Mouse (Mus musculus) c-Kit-negative CD71-positive TER-119-positive erythroid progenitor cells, embryonic 14.5 days (primary cell): Measurements from ENCODE around the gene Plekhj1.
A peak's percentile ranks its signal among the peaks of the same experiment; 100 is the strongest.
"Not testable (repeated sequence)": the region's sequence is repeated elsewhere in the genome, so short reads cannot be mapped to it uniquely, and the experiment has no call there.

ENCODE experiments used
- DNase-seq: peaks from one replicate; pipeline ENCODE4 v3.0.0-alpha.2; 2013; ENCODE audit warnings: low read depth, low spot score

Gene Plekhj1

DNA sequence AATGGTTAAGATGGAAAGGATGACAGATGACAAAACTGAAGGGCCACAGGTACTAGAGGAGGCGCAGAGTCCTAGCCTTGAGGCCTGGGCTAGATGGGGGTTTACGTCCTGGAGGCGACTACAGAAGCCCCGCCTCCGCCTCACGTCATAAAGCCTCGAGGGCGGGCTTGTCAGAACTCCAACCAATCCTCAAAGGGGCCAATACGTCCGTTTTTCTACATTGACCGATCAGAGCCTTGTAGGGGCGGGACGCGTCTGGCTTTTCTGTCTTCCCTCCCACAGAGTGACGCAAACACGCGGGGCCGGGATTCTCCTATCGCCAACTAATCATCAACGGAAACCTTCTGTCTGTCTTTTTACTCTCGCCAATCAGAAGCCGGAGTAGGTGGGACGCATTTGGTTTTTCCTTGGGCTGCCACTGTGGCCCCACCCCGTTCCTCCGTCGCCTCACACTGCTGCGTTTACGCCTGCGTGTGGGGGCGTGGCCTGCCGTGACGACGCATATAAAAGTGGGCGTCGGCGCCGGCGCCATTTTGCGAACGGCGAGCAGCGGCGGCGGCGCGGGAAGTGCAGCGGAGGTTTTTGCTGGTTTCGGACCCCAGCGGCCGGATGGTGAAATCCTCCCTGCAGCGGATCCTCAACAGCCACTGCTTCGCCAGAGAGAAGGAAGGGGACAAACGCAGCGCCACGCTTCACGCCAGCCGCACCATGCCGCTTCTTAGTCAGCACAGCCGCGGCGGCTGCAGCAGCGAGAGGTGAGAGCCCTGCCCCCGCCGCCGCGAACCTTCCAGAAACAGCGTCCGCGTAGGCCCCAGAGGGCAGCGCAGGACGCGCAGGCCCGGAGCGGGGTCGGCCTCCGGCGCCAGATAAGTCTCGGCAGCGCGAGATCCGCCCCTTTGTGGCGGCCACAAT, 28.0 kb upstream of the Plekhj1 start, which contains the start of gene Oaz1:
TSS of gene Oaz1 (plus strand) at position 506 of the 912 bp plus-strand sequence.
- DNase-seq = peak; percentile 100

DNA sequence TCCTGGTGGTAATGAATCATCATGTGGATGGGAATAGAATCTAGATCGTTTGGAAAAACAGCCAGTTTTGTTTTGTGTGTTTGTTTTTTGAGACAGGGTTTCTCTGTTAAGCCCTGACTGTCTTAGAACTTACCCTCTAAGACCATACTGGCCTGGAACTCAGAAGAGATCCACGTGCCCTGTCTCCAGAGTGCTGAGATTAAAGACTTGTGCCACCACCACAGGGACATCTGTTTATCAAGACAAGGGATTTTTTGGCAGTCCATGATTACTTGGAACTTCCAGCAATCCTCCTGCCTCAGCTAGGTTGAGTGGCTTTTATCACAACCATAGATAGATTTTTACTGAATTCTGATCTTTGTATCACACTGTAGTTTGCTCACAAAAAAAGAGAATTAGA, 26.4 kb upstream of the Plekhj1 start:
- DNase-seq = no peak

DNA sequence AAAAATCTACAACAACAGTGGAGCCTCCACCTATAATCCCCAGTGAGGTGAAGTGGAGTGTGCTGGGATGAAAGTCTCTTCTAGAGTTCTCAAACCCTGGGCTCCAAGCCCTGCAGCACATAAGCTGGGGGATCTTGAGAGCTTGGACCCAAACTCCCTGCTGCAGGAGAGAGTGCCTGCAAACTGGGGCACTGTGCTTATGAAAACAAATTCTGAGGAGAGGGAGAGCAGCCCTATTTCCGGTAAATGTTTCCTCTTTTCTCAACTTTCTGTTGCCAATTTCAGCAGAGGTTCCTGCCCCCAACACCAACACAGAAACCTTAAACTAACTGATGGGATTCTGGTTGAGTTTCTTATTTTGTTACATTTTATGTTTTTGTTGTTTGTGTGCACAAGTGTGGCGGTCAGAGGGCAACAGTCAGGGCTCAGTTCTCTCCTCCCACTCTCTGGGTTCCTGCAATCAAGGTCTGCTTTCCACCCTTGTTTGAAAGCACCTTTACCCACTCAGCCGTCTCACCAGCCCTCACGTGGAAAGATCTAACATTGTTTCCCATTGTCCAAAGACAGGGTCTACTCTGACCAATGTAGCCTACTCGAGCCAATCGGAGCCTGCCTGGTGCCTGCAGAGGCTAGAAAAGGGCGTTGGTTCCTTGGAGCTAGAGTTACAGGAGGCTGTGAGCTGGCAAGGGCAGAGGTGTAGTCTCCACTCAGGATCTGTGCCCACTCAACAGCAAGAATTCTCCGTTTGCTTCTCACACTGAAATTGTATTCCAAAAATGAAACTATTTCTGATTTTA, 25.6 kb upstream of the Plekhj1 start:
- DNase-seq = no peak

DNA sequence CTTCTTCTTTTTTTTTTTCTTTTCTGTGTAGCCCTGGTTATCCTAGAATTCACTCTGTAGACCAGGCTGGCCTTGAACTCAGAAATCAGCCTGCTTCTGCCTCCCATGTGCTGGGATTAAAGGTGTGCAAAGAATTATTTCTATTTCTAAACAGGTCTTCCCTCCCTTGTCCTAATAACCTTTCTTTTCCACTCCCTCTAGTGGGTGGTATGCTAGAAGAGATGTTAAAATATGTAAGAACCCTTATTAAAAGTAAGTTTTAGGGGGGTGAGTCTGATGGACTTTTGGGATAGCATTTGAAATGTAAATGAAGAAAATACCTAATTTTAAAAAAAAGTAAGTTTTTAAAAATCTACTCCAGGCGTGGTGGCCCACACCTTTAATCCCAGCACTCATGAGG, 24.9 kb upstream of the Plekhj1 start:
- DNase-seq = no peak

DNA sequence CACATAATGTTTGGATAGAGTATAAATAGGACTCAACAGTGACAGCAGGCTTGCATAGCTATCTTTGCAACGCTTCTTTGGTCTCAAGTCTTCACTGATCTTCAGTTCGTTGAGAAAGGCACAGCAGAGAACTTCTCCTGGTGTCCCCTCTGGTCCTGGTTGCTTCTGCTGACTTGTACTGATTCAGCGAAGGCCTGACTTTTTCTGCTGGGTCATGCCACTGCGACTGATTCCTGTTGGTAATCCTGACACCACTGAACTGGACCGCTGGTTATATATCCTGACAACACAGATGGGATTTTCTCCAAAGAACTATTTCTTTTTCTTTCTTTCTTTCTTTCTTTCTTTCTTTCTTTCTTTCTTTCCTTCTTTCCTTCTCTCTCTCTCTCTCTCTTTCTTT, 24.1 kb upstream of the Plekhj1 start:
- no peak for DNase-seq

DNA sequence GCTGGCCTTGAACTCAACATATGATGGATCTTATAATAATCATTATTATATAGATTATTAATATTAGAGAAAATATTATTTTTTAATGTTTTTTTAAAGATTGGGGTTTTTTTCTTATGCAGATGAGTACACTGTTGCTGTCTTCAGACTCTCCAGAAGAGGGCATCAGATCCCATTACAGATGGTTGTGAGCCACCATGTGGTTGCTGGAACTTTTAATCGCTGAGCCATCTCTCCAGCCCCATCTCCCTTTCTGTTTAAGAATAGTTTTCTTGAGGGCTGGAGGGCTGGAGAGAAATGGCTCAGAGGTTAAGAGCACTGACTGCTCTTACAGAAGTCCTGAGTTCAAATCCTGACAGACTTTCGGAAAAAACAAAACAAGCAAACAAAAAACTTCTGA, 23.6 kb upstream of the Plekhj1 start:
- no peak for DNase-seq

DNA sequence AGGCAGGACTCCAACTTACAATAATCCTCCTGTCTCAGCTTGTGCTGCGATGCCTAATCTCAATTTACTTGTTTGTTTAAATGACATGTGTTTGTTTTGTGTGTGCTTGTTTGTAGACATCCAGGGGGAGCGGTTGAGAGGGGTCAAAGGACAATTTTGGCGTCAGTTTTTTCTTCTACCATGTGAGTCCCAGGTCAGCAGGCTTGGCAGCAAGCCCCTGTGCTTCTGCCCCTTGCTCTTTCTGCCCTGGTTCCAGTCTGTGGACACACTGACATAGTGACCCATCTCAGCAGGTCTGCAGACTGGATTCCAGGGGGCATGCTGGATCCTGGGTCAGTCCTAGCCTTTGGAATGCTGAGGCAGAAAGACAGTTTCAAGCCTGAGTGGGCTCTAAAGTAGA, 21.0 kb upstream of the Plekhj1 start:
- no peak for DNase-seq

DNA sequence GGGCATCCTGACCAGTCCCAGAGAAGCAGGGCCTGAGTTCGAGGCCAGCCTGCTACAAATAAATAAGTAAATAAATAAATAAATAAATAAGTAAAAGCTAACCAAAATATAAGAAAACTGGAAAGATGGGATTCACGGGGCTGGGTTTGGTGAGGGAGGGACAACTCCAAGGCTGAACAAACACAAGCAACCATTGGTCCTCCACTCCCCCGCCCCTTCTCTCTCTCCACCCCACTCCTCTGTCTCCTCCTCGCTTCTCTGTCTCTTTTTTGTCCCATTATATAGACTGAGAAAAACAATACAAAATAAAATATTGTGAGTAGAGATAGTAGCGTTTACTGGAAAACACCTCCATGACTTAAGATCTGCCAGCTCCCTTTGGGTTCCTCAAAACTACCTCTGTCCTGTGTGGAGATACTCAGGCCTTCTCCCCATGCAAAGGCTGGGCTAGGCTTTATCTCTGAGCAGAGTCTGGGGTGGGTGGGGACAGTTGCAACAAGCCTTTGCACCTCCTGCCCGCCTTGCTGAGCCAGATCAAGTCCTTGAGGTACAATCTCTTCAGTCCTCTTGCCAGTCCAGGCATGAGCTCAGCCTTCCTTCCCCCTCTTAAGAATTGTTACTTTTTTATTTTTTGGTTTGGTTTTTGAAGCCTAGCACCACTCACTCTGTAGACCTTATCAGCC, 20.3 kb upstream of the Plekhj1 start:
- DNase-seq = peak; percentile 75

DNA sequence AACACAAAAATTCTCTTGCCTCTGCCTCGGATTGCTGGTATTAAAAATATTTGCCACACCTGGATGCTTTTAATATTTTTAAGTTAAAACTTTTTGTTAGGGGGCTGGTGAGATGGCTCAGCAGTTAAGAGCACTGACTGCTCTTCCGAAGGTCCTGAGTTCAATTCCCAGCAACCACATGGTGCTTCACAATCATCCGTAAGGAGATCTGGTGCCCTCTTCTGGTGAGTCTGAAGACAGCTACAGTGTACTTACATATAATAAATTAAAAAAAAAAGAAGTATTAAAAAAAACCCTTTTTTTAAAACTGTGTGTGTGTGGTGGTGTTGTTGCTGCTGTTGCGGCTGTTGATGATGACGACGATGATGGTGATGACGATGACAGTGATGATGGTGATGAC, 19.5 kb upstream of the Plekhj1 start:
- DNase-seq = not testable (repeated sequence)

DNA sequence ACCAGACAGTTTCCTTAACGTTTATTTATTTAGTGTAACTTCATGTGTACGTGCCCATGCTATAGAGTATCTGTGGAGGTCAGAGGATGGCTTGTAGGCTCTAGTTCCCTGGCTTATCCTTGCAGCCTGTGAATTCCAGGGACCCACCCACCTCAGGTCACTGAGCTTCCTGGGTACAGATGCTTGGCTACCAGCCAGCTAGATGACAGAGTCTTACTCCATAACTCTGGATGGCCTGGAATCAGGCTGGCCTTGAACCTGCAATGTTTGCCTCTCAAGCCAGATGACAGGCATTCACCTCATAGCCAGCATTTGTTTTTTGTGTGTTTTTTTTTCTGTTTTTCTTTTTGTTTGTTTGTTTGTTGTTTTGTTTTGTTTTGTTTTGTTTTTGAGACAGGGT, 18.7 kb upstream of the Plekhj1 start:
- DNase-seq = no peak

DNA sequence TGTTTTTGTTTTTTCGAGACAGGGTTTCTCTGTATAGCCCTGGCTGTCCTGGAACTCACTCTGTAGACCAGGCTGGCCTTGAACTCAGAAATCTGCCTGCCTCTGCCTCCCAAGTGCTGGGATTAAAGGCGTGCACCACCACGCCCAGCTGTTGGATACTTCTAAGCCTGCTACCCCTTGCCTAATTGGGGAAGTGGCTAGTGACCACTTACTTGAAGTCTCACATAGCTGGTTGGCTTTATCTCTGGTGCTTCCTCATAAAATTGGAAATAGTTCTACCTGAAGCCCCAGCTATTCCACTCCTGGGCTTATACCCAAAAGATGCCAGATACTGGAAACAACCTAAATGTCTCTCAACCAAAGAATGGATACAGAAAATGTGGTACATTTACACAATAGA, 17.9 kb upstream of the Plekhj1 start:
- not testable (repeated sequence) for DNase-seq

DNA sequence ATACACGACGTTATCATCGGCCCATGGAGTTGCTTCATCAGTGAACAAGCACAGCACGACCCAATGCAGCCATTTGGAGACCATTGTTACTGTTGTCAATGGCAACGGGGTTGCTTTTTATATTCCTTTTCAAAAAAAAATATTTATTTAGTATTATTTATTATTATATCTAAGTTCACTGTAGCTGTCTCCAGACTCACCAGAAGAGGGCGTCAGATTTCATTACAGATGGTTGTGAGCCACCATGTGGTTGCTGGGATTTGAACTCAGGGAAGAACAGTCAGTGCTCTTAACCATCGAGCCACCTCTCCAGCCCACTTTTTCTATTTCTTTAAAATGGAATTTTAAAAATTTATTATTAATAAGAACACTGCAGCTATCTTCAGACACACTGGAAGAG, 16.4 kb upstream of the Plekhj1 start:
- no peak for DNase-seq

DNA sequence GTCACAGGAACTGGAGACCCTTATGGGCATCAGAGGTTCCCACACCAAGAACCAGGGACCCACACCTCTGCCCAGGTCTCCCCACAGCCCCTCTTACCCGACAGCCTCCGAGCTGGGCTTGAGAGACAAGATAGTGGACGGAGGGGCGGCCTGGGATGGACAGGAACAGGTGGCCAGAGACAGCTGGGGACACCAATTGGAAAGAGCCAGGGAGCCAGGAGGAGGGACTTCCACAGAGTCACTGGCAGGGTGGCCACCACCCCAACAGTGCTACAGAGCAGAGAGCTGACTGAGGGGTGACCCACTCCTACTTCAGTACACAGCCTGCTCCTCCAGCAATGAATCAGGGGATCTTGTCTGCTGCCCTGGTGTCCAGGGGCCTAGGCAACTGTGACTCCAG, 14.9 kb upstream of the Plekhj1 start, which contains the start of gene Jsrp1:
TSS of gene Jsrp1 (minus strand) at position 133 of the 400 bp plus-strand sequence.
- no peak for DNase-seq

DNA sequence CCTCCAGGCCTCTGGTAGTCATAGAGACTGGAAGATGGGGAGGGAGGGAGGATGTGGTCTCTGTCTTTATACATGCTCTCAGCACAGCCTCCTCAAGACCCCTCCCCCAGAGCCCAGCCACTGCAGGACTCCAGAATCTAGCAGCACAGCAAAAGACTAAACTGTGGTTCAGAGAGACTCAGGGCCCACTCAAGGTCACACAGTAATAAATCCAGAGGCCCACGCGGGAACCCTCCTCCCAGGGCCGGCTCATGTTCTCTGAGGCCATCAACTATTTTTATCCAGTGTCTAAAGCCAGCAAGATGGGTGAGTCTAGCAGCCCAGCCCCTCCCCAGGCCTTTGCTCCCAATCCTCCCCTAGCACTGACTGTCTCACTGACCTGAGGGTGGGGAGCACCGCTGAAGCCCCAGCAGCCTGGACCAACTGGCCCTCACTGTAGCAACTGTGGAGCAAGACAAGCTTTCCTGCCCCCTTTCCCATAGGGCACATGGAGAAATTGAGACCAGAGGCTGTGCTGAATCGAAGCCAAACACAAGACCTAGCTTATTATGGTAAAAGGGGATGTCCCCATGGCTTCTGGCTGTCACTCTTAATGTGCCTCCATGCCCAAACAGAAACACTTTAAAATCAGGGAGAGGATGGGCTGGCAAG, 14.1 kb upstream of the Plekhj1 start:
- no peak for DNase-seq

DNA sequence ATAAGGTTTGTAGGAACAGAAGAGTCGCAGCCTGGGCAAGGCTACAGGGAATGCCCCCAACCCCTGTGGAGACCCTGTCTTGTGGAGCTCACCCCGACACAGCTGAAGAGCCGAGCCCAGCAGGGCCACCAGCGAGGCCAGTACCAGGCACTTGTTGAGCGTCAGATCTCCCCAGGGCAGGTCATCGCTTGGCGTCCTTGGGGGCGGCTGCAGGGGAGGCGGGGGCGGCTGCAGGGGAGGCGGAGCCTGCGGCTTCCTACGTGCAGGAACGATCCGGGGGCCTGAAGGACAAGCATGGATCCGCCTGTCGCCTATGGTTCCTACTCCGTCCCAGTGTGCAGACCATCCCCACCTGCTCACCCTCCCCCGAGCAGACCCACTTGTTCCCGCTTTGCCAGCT, 11.7 kb upstream of the Plekhj1 start:
- DNase-seq = no peak

DNA sequence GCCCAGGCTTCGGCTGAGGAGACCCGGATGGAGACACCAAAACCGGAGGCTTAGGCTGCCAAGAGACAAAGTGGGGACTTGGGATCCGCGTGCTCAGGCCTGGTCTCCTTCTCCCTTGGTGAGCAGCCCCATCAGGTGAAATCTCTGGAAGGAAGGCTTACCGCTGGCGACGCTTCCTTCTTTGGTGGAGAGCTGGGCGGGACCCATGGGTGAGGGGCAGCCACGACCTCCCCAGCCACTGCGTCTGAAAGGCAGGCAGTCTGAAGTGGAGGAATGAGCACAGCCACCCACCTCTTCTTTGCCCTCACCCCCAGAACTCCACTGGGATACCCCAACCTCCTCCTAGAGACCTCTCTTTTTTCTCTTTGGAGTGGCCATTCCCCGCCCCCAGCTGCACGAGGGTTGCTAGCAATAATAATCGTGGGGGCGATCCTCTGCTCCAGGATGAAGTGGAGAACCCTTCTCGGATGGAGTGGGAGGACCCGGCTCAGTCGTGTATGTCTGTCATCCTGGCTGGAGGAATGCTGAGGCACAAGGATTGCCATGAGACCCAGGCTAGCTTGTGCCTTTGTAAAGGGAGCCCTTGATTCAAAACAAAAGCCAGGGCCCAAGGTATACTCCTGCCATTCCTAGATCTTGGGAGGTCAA, 10.7 kb upstream of the Plekhj1 start:
- DNase-seq = no peak

DNA sequence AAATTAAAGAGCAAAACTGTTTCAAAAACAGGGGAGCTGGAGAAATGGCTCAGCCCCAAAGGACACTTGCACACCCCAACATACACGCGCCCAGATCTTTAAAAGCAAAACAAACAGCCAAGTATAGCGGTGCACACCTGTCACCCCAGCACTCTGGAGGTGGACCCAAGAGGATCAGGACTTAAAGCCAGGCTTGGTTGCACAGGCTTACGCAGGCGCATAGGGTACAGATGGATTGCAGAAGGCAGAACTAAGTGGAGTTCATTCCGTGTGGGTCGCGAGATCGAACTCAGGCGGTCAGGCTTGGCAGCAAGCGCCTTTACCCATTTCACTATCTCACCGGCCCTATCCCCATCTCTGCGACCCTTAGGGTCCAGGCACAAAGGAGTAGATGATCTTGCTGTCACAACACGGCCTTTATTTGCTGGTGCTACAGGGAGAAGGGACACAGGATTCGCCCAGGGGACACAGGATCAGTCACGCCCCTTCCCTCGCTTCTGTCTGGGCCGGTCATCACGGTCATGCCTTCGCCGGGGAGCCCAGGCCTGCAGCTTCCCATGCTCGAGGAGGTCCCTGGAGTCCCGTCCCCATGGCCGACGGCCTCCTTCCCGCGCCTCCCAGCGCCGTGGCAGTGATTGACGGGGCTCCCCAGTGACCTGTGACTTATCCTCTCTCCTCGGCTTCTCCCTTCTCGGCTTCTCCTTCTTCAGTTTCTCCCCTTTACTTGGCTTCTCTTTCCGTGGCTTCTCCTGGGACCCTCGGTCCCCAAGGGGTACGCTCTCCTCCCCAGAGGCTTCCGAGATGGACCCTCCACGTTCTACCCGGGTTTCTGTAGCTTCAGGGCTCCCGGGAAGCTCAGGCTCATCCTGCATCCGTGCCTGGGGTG, 9.9 kb upstream of the Plekhj1 start:
- no peak for DNase-seq

DNA sequence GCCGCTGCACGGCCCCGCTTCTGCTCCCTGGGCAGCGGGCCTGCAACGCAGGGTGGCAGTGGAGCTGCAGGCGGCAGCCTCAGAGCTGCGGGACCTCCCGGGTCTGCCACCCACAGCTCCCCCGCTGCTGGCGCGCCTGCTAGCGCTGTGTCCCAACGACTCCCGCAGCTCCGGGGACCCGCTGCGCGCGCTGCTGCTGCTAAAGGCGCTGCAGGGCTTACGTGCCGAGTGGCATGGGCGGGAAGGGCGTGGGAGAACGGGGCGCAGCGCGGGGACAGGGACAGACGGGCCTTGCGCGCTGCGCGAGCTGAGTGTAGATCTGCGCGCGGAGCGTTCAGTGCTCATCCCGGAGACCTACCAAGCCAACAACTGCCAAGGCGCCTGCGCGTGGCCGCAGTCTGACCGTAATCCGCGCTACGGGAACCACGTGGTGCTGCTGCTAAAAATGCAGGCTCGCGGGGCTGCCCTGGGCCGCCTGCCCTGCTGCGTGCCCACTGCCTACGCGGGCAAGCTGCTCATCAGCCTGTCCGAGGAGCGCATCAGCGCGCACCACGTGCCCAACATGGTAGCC, 8.7 kb upstream of the Plekhj1 start:
- DNase-seq = no peak

DNA sequence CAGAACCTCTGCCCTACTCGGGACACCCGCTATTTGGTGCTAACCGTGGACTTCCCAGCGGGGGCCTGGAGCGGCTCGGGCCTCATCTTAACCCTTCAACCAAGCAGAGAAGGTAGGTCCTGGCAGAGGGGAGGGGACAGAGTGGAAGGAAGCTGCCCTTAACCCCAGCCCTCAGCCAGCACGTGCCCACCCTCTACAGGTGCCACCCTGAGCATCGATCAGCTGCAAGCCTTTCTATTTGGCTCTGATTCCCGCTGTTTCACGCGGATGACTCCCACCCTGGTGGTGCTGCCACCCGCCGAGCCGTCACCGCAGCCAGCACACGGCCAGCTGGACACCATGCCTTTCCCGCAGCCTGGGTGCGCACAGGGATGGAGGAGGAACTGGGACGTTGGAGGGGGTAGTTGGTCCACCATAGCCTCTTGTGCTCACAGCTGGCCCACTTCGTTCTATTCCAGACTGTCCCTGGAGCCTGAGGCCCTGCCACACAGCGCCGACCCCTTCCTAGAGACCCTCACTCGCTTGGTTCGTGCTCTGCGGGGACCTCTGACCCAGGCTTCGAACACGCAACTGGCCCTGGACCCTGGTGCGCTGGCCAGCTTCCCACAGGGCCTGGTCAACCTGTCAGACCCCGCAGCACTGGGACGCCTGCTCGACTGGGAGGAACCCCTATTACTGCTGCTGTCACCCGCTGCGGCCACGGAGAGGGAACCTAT, 8.1 kb upstream of the Plekhj1 start:
- DNase-seq = no peak
